Mouse (Mus musculus) ES-Bruce4 (cell line): Measurements from ENCODE around the gene Spg21.

ENCODE experiments used
- CTCF ChIP-seq: IDR thresholded peaks from one replicate; pipeline ENCODE4 v1.8.1; 2011; ENCODE audit warnings: low read depth, low read length
- EP300 ChIP-seq: IDR thresholded peaks from 2 replicates; pipeline ENCODE4 v1.6.1; 2011; ENCODE audit warnings: low read depth, low read length; ENCODE audit not compliant: insufficient read depth

- TF ChIP-seq CTCF (no peak), EP300 (no peak)
Observed at GRCm38 (mm10) chr9:65467686-65468085, 6.9 kb downstream of the Spg21 start.
